Mouse (Mus musculus) ES-E14 (cell line): ENCODE measurements around the gene Rpusd3. TPM values are rescaled to one million over a fixed set of nuclear protein-coding genes. Genes with fewer than 3 reads are reported as not detected.
A peak's percentile ranks its signal among the peaks of the same experiment; 100 is the strongest.

Source experiments
- DNase-seq: peaks from one replicate; pipeline ENCODE4 v3.0.0-alpha.2; 2013; ENCODE audit warnings: low read depth, low spot score
- H3K27ac ChIP-seq: 2 replicates; pipeline ENCODE4 v1.5.1; 2012; ENCODE audit warnings: low read depth, mild to moderate bottlenecking, low read length, moderate library complexity, mixed read lengths; ENCODE audit not compliant: poor library complexity, insufficient read depth, severe bottlenecking
- H3K36me3 ChIP-seq: 2 replicates; pipeline ENCODE4 v1.6.1; 2012; ENCODE audit warnings: mild to moderate bottlenecking, low read length, moderate library complexity, mixed read lengths; ENCODE audit not compliant: control insufficient read depth, poor library complexity, insufficient read depth, severe bottlenecking
- H3K4me1 ChIP-seq, 2 experiments: fragments of 150-350 bp in 1 of 2; sonication (generic) in 1 of 2; 2 replicates each; pipeline ENCODE4 v1.6.1; 2012; ENCODE audit warnings: low read length in 2 of 2, mild to moderate bottlenecking in 1 of 2, mixed read lengths in 1 of 2; ENCODE audit not compliant: control insufficient read depth in 2 of 2, insufficient read depth in 2 of 2, poor library complexity in 1 of 2
- H3K4me3 ChIP-seq, 2 experiments: fragments of 150-350 bp in 1 of 2; sonication (generic) in 1 of 2; 2 replicates each; pipeline ENCODE4 v1.5.1; 2012; ENCODE audit warnings: low read length in 2 of 2, low read depth in 1 of 2, mild to moderate bottlenecking in 1 of 2, mixed read lengths in 1 of 2; ENCODE audit not compliant: insufficient read depth in 1 of 2, poor library complexity in 1 of 2, severe bottlenecking in 1 of 2
- H3K9ac ChIP-seq: 2 replicates; pipeline ENCODE4 v1.6.1; 2012; ENCODE audit warnings: low read depth, mild to moderate bottlenecking, low read length, mixed read lengths; ENCODE audit not compliant: poor library complexity, insufficient read depth, severe bottlenecking
- H3K9me3 ChIP-seq: fragments of 150-350 bp; sonication (generic); 2 replicates; pipeline ENCODE4 v1.6.1; 2012; ENCODE audit warnings: low read depth, mild to moderate bottlenecking, low read length; ENCODE audit not compliant: control insufficient read depth, insufficient read depth
- CHD2 ChIP-seq: IDR thresholded peaks from 2 replicates; pipeline ENCODE4 v1.6.1; 2014; ENCODE audit warnings: mild to moderate bottlenecking, low read depth, low read length, inconsistent platforms
- HCFC1 ChIP-seq: IDR thresholded peaks from 2 replicates; pipeline ENCODE4 v1.6.1; 2012; ENCODE audit warnings: low read length, inconsistent platforms, borderline replicate concordance; ENCODE audit not compliant: insufficient read depth
- MAFK ChIP-seq: IDR thresholded peaks from 2 replicates; pipeline ENCODE4 v1.6.1; 2014; ENCODE audit warnings: mild to moderate bottlenecking, low read depth, low read length, inconsistent platforms; ENCODE audit not compliant: insufficient read depth
- ZC3H11A ChIP-seq: IDR thresholded peaks from 2 replicates; pipeline ENCODE4 v1.6.1; 2012; ENCODE audit warnings: low read depth, mild to moderate bottlenecking, inconsistent platforms, low read length, borderline replicate concordance
- ZNF384 ChIP-seq: IDR thresholded peaks from 2 replicates; pipeline ENCODE4 v1.6.1; 2012; ENCODE audit warnings: low read depth, low read length, inconsistent platforms
- in situ Hi-C, 2 experiments: fragments of 600-800 bp; cut with MboI; formaldehyde crosslinking; loops; one replicate each; pipeline ENCODE4 v1.15.1; 2025; ENCODE audit warnings: low sequenced_read_pairs in 2 of 2, inconsistent platforms in 1 of 2; ENCODE audit not compliant: unreplicated experiment in 2 of 2
- total RNA-seq: library from RNA; depleted of rRNA; stranded (reverse); fragments of 300-350 nt; gene quantifications from 2 replicates; pipeline ENCODE4 v1.2.3, GENCODE M21; 2012

Gene Rpusd3
- total RNA-seq, 1 experiment: 34.5 TPM

GRCm38 (mm10) chr6:113441147-113441680 lies 22.1 kb upstream of the Rpusd3 start:
- peaks cover 0 to 2% of the 10 kb centered on the region in 2 experiments; a peak in 1 of 4 replicates for H3K4me1 ChIP-seq

GRCm38 (mm10) chr6:113440686-113441085 lies 21.5 kb upstream of the Rpusd3 start:
- Histone ChIP-seq H3K27ac (no peak overlapping the region), H3K4me3 (no peak overlapping the region), H3K9ac (no peak overlapping the region), H3K4me1 (peaks cover 0 to 2% of the 10 kb centered on the region in 2 experiments; a peak in 1 of 4 replicates), H3K36me3 (peaks cover 3% of the 10 kb centered on the region), H3K9me3 (no peaks in the 10 kb centered on the region)
- TF ChIP-seq MAFK (no peak), HCFC1 (no peak), ZC3H11A (no peak), ZNF384 (no peak), CHD2 (no peak)
- in situ Hi-C loops: no loop called here
- no peak for DNase-seq

More at GRCm38 (mm10) chr6:113441147-113441680, 22.1 kb upstream of the Rpusd3 start:
- Histone ChIP-seq H3K27ac (no peak overlapping the region), H3K36me3 (peaks cover 3% of the 10 kb centered on the region), H3K4me3 (no peak overlapping the region), H3K9ac (no peak overlapping the region), H3K9me3 (no peaks in the 10 kb centered on the region)
- DNase-seq: peak; percentile 85
- TF ChIP-seq ZC3H11A (peak; percentile 72), CHD2 (no peak), MAFK (no peak), ZNF384 (no peak), HCFC1 (no peak)
- in situ Hi-C loops: no loop called here

- TF ChIP-seq ZNF384 (peak; percentile 79), ZC3H11A (no peak), HCFC1 (no peak), CHD2 (no peak), MAFK (no peak)
- Histone ChIP-seq H3K4me3 (no peak overlapping the region), H3K36me3 (no peaks in the 10 kb centered on the region), H3K9ac (no peak overlapping the region), H3K27ac (no peak overlapping the region), H3K4me1 (no peaks in the 10 kb centered on the region), H3K9me3 (no peaks in the 10 kb centered on the region)
- no peak for DNase-seq
- in situ Hi-C loops: no loop called here
Observed at GRCm38 (mm10) chr6:113438721-113439430, 19.7 kb upstream of the Rpusd3 start.

DNA sequence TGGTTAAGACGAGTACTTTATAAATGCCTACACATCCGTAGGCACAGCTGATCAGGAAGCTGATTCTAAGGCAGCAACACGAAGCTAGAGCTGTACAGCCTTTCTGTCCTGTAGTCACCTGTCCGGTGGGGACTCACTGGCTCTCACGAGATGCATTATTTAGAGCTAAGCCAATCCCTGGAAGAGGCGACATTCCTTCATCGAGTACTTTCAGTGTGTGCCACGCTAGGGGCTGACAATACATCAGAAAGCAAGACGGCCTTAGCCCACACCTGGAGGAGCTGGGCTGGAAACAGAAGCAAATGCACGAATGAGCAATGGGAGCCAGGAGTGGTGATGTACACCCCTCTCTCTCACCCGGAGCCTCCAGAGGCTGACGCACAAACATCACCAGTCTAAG lies 18.0 kb upstream of the Rpusd3 start:
- TF ChIP-seq ZNF384 (no peak), ZC3H11A (no peak), HCFC1 (no peak), CHD2 (no peak), MAFK (no peak)
- H3K9me3 ChIP-seq: no peaks in the 10 kb centered on the region
- H3K9ac ChIP-seq: no peak overlapping the region
- H3K27ac ChIP-seq: no peak overlapping the region
- H3K4me3 ChIP-seq: no peak overlapping the region
- DNase-seq: no peak
- no peaks in the 10 kb centered on the region for H3K36me3 ChIP-seq
- in situ Hi-C loops: no loop called here
- no peaks in the 10 kb centered on the region for H3K4me1 ChIP-seq

GRCm38 (mm10) chr6:113435664-113436205 lies 16.6 kb upstream of the Rpusd3 start, which contains the start of gene Cidec:
Gene Cidec, minus strand, starts transcription at chr6:113435760.
- DNase-seq: no peak
- H3K4me3 ChIP-seq: no peak within 1 kb of the TSS
- in situ Hi-C loops: no loop called here
- no peak for TF ChIP-seq MAFK
- TF ChIP-seq HCFC1: no peak
- no peak for TF ChIP-seq ZNF384
- TF ChIP-seq ZC3H11A: no peak
- no peak for TF ChIP-seq CHD2
- H3K9me3 ChIP-seq: no peaks in the 10 kb centered on the region
- no peak within 1 kb of the TSS for H3K9ac ChIP-seq
- no peak within 1 kb of the TSS for H3K27ac ChIP-seq
- H3K4me1 ChIP-seq: no peaks in the 10 kb centered on the region
- no peaks in the 10 kb centered on the region for H3K36me3 ChIP-seq
